Mouse (Mus musculus) C2C12 (cell line): ENCODE data around the gene Tmx4. TPM values are rescaled to one million over a fixed set of nuclear protein-coding genes. Genes with fewer than 3 reads are reported as not detected.

Source experiments
- H3K27me3 ChIP-seq: one replicate; pipeline ENCODE4 v1.6.1; 2011; ENCODE audit not compliant: control insufficient read depth, insufficient read depth, insufficient read length
- H3K36me3 ChIP-seq: one replicate; pipeline ENCODE4 v1.6.1; 2011; ENCODE audit not compliant: control insufficient read depth, insufficient read depth
- H3K4me3 ChIP-seq: one replicate; pipeline ENCODE4 v1.5.1; 2011; ENCODE audit warnings: mild to moderate bottlenecking, control low read depth; ENCODE audit not compliant: poor library complexity, insufficient read depth, severe bottlenecking
- H3K79me2 ChIP-seq: one replicate; pipeline ENCODE4 v1.6.1; 2011; ENCODE audit not compliant: control insufficient read depth, insufficient read depth
- H3K79me3 ChIP-seq: one replicate; pipeline ENCODE4 v1.6.1; 2011; ENCODE audit warnings: low read depth, control low read depth
- H3ac ChIP-seq: one replicate; pipeline ENCODE3; 2011; ENCODE audit warnings: low read depth; ENCODE audit not compliant: control insufficient read depth, insufficient read length
- CEBPB ChIP-seq: IDR thresholded peaks from one replicate; pipeline ENCODE4 v1.6.1; 2011; ENCODE audit warnings: low read depth, mild to moderate bottlenecking, control low read depth, moderate library complexity
- CTCF ChIP-seq: IDR thresholded peaks from one replicate; pipeline ENCODE4 v1.5.1; 2011; ENCODE audit not compliant: control insufficient read depth, insufficient read depth, insufficient read length
- FOSL1 ChIP-seq: IDR thresholded peaks from one replicate; pipeline ENCODE4 v1.8.0; 2011; ENCODE audit warnings: mild to moderate bottlenecking, low read length; ENCODE audit not compliant: poor library complexity, insufficient read depth, severe bottlenecking
- MAX ChIP-seq: IDR thresholded peaks from one replicate; pipeline ENCODE4 v1.6.1; 2011; ENCODE audit warnings: mild to moderate bottlenecking, control low read depth
- MYOD1 ChIP-seq: IDR thresholded peaks from one replicate; pipeline ENCODE4 v1.6.1; 2011; ENCODE audit warnings: low read depth; ENCODE audit not compliant: control insufficient read depth, insufficient read length
- MYOG ChIP-seq: IDR thresholded peaks from one replicate; pipeline ENCODE4 v1.6.1; 2011; ENCODE audit not compliant: control insufficient read depth, insufficient read length; ENCODE audit errors: extremely low read depth
- USF1 ChIP-seq: IDR thresholded peaks from one replicate; pipeline ENCODE4 v1.6.1; 2011; ENCODE audit warnings: low read depth, mild to moderate bottlenecking, control low read depth, moderate library complexity
- polyA plus RNA-seq: library from polyadenylated mRNA; unstranded; fragments of >200 nt; fragmentation: generic; extraction: Trizol; gene quantifications from one replicate; pipeline ENCODE4 v1.2.1, GENCODE M21; 2012; ENCODE audit warnings: missing spikeins

The Tmx4 gene
- polyA plus RNA-seq, 1 experiment = 2.9 TPM

DNA sequence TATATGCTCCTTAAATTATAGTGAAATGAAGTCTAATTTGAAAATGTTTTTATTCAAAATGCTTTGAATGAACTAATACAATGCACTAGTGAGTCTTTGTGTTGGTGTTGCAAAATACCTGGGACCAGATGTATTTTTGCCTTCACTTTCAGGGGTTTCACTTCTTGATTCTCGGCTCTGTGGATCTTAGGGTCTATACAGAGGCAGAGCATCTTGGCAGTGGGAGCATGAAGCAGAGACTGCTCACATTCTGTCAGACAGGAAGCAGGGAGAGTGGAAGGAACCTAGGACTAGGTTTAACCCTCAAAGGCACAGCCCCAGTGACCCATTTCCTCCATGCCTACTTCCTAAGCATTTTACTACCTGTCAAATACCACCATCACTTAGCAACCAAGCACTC lies 31.5 kb upstream of the Tmx4 start:
- Histone ChIP-seq H3K4me3 (no peak overlapping the region), H3K79me2 (no peaks in the 10 kb centered on the region), H3K27me3 (no peaks in the 10 kb centered on the region), H3ac (no peak overlapping the region), H3K36me3 (no peaks in the 10 kb centered on the region), H3K79me3 (no peaks in the 10 kb centered on the region)
- TF ChIP-seq MYOG (no peak), CEBPB (no peak), CTCF (no peak), USF1 (no peak), FOSL1 (no peak), MAX (no peak), MYOD1 (no peak)

- H3K36me3 ChIP-seq = no peaks in the 10 kb centered on the region
- H3K79me2 ChIP-seq = no peaks in the 10 kb centered on the region
- TF ChIP-seq CTCF (peak; percentile 7), MYOG (no peak)
- H3K79me3 ChIP-seq = no peaks in the 10 kb centered on the region
- no peaks in the 10 kb centered on the region for H3K27me3 ChIP-seq
- H3ac ChIP-seq = no peak overlapping the region
- no peak overlapping the region for H3K4me3 ChIP-seq
These were observed 29.7 kb upstream of the Tmx4 start for GRCm38 (mm10) chr2:134673604-134674003.

DNA sequence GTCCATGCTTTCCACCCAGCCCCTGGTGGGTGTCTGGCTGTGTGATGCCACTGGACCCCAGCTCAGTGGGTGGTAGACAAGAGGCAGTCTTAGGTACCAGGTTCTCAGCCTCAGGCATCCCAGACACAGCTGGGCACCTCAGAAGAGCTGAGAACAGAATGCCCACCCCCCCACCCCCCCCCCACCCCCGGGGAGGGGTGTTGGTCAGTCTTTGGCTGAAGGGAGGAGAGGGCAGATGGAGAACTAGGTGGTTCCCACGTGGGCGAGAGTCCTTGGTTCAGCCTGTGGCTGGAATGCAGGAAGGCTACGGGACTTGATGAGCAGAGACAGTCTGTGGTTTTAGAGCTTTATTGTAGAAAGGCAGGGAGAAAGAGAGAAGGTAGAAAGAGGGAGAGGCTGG lies 12.5 kb upstream of the Tmx4 start:
- TF ChIP-seq FOSL1 = no peak
- TF ChIP-seq MYOG = no peak
- no peak for TF ChIP-seq CTCF
- TF ChIP-seq USF1 = no peak
- no peak for TF ChIP-seq CEBPB
- Histone ChIP-seq H3K27me3 (no peaks in the 10 kb centered on the region), H3ac (no peak overlapping the region), H3K36me3 (no peaks in the 10 kb centered on the region), H3K79me2 (no peaks in the 10 kb centered on the region), H3K79me3 (no peaks in the 10 kb centered on the region), H3K4me3 (no peak overlapping the region)

- H3K36me3 ChIP-seq = no peaks in the 10 kb centered on the region
- TF ChIP-seq MYOG (no peak), USF1 (no peak), FOSL1 (no peak), MYOD1 (no peak)
These were observed 10.7 kb upstream of the Tmx4 start for GRCm38 (mm10) chr2:134654668-134655067.

DNA sequence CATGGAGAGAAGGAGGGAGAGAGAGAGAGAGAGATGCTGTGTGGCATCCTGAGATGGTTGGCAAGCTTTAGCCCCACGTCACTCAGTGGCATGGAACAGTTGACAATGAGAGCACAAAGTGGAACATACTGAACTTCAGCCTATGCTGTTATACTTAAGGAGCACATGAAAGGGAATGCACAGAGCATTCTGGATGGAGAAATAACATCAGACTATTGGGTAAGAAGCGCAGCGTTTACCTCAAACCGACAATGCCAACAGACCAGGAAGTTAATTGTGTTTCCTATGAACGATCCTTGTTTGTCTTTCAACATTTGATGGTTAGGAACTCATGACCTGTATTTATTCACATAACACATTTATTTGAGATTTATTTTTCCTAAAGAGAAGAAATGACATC lies 8.8 kb upstream of the Tmx4 start:
- no peak for TF ChIP-seq FOSL1
- TF ChIP-seq MAX = no peak
- no peak for TF ChIP-seq USF1
- Histone ChIP-seq H3K79me3 (no peaks in the 10 kb centered on the region), H3K36me3 (no peaks in the 10 kb centered on the region), H3ac (no peak overlapping the region), H3K27me3 (no peaks in the 10 kb centered on the region), H3K79me2 (no peaks in the 10 kb centered on the region), H3K4me3 (no peak overlapping the region)

More at GRCm38 (mm10) chr2:134654668-134655067, 10.7 kb upstream of the Tmx4 start:
- Histone ChIP-seq H3K4me3 (no peak overlapping the region), H3ac (no peak overlapping the region), H3K27me3 (no peaks in the 10 kb centered on the region), H3K79me3 (no peaks in the 10 kb centered on the region), H3K79me2 (no peaks in the 10 kb centered on the region)

DNA sequence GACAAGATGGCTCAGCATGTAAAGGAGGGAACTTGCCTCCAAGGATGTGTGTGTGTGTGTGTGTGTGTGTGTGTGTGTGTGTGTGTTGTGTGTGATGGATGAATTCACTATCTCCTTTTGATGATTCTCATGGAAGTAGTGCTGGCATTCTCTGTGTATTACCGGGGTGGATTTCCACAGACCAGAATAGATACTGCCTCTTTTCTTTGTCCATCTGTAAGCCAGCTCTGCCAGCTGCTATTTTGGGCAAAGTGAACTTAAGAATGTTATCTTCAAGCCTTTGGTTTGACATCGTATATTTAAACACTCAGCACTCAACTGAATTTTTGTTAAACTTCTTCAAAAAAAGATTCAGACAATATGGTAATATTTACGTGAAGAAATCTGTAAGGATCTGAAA lies 5.1 kb upstream of the Tmx4 start:
- no peaks in the 10 kb centered on the region for H3K36me3 ChIP-seq

More for the DNA sequence above, 5.1 kb upstream of the Tmx4 start:
- H3ac ChIP-seq = no peak overlapping the region
- TF ChIP-seq CTCF = no peak
- H3K79me3 ChIP-seq = no peaks in the 10 kb centered on the region
- no peaks in the 10 kb centered on the region for H3K27me3 ChIP-seq
- H3K79me2 ChIP-seq = no peaks in the 10 kb centered on the region
- no peak overlapping the region for H3K4me3 ChIP-seq
